Mouse (Mus musculus) hindbrain, postnatal 0 days (tissue): Measurements from ENCODE around the gene Scarb2. TPM values are rescaled to one million over a fixed set of nuclear protein-coding genes. Genes with fewer than 3 reads are reported as not detected.

Source experiments
- ATAC-seq: fragments of 200-750 bp; cut with Nextera tagmentation; 2 replicates; pipeline ENCODE4 v1.8.0; 2017; ENCODE audit warnings: mild to moderate bottlenecking, moderate TSS enrichment, moderate library complexity
- DNase-seq: peaks from one replicate; pipeline ENCODE4 v3.0.0-alpha.2; 2015; ENCODE audit warnings: low spot score
- H3K27ac ChIP-seq: fragments of 300-500 bp; sonication (generic); 2 replicates; pipeline ENCODE4 v1.5.1; 2014; ENCODE audit warnings: mild to moderate bottlenecking
- H3K27me3 ChIP-seq: fragments of 300-500 bp; sonication (generic); 2 replicates; pipeline ENCODE4 v1.6.1; 2014; ENCODE audit warnings: low read length, mixed read lengths; ENCODE audit not compliant: insufficient read depth
- H3K36me3 ChIP-seq: fragments of 300-500 bp; sonication (generic); 2 replicates; pipeline ENCODE4 v1.6.1; 2014; ENCODE audit warnings: low read length, mixed read lengths; ENCODE audit not compliant: insufficient read depth
- H3K4me1 ChIP-seq: fragments of 300-500 bp; sonication (generic); 2 replicates; pipeline ENCODE4 v1.6.1; 2014; ENCODE audit warnings: antibody characterized with exemption, low read length, mixed read lengths; ENCODE audit not compliant: insufficient read depth
- H3K4me2 ChIP-seq: fragments of 300-500 bp; sonication (generic); 2 replicates; pipeline ENCODE4 v1.6.1; 2014; ENCODE audit warnings: low read depth, mild to moderate bottlenecking, low read length, moderate library complexity, mixed read lengths
- H3K4me3 ChIP-seq: fragments of 300-500 bp; sonication (generic); 2 replicates; pipeline ENCODE4 v1.5.1; 2014; ENCODE audit warnings: low read length
- H3K9ac ChIP-seq: fragments of 300-500 bp; sonication (generic); replicated peaks from 2 replicates; pipeline ENCODE4 v1.6.1; 2014; ENCODE audit warnings: mild to moderate bottlenecking, low read length, moderate library complexity, mixed read lengths
- H3K9me3 ChIP-seq: fragments of 300-500 bp; sonication (generic); 2 replicates; pipeline ENCODE4 v1.6.1; 2016; ENCODE audit warnings: low read length, mixed read lengths
- CTCF ChIP-seq: IDR thresholded peaks from 2 replicates; pipeline ENCODE4 v1.5.1; 2016; ENCODE audit warnings: antibody characterized with exemption, control low read depth, low read depth
- WGBS: fragments of 180-500 bp; shearing (Covaris S2); extraction: QIAGEN DNeasy Blood & Tissue Kit; methylation state at CpG from one replicate; pipeline ENCODE4 v1.1.7; 2014; 5-methylcytosine and 5-hydroxymethylcytosine counted together
- polyA plus RNA-seq: library from polyadenylated mRNA; unstranded; fragments of >200 nt; fragmentation: Nextera tagmentation; extraction: Ambion mirVana; gene quantifications from 2 replicates; pipeline ENCODE4 v1.2.1, GENCODE M21; 2015
- total RNA-seq: library from RNA; depleted of rRNA; stranded (reverse); fragments of >200 nt; gene quantifications from 2 replicates; pipeline ENCODE4 v1.2.3, GENCODE M21; 2014

Gene Scarb2
- total and polyA plus RNA-seq, 2 experiments from 2014 or later: 21.7 to 112 TPM

- Histone ChIP-seq H3K36me3 (no peaks in the 10 kb centered on the region), H3K9me3 (no peaks in the 10 kb centered on the region), H3K4me2 (peak overlapping the region; percentile 88), H3K27me3 (no peaks in the 10 kb centered on the region), H3K4me1 (peaks cover 13% of the 10 kb centered on the region), H3K4me3 (peak overlapping the region; percentile 97), H3K27ac (peak overlapping the region; percentile 99), H3K9ac (peak overlapping the region; percentile 96)
- under 1% methylated on average over 35 of the region's 35 CpGs for WGBS
- peak; percentile 66 for DNase-seq
- no peak; the same call in 1 of the 2 replicates for TF ChIP-seq CTCF
- ATAC-seq: peak; percentile 84
Observed at GRCm38 (mm10) chr5:92504676-92505400, 1.8 kb downstream of the Scarb2 start.

- ATAC-seq: no peak
- no peak for TF ChIP-seq CTCF
- whole genome bisulfite sequencing: 25% methylated on average over 7 of the region's 7 CpGs
- Histone ChIP-seq H3K27me3 (no peaks in the 10 kb centered on the region), H3K9me3 (no peaks in the 10 kb centered on the region), H3K4me2 (peak overlapping the region; percentile 88), H3K36me3 (no peaks in the 10 kb centered on the region), H3K9ac (peak overlapping the region; percentile 96), H3K4me1 (peaks cover 18% of the 10 kb centered on the region), H3K4me3 (peak overlapping the region; percentile 97), H3K27ac (peak overlapping the region; percentile 99)
- DNase-seq: peak; percentile 22
Observed at GRCm38 (mm10) chr5:92503856-92504618, 2.6 kb downstream of the Scarb2 start.

- WGBS: 71% methylated on average over 9 of the region's 9 CpGs
- Histone ChIP-seq H3K9ac (no peak overlapping the region; the same call in 1 of the 2 replicates), H3K4me1 (peaks cover 22% of the 10 kb centered on the region)
Observed at GRCm38 (mm10) chr5:92503356-92503847, 3.2 kb downstream of the Scarb2 start.

GRCm38 (mm10) chr5:92499378-92499777 is 7.3 kb downstream of the Scarb2 start:
- no peaks in the 10 kb centered on the region for H3K36me3 ChIP-seq
- 63% methylated on average over 3 of the region's 3 CpGs for WGBS
- no peak overlapping the region for H3K4me3 ChIP-seq
- ATAC-seq (no peak), DNase-seq (no peak)
- peaks cover 22% of the 10 kb centered on the region for H3K4me1 ChIP-seq
- no peaks in the 10 kb centered on the region for H3K27me3 ChIP-seq
- no peak overlapping the region for H3K4me2 ChIP-seq
- H3K27ac ChIP-seq: 0 out of 2 replicates have a peak overlapping the region, but pooled peaks have one; percentile 15
- H3K9me3 ChIP-seq: no peaks in the 10 kb centered on the region
- no peak for TF ChIP-seq CTCF
- H3K9ac ChIP-seq: no peak overlapping the region

More at GRCm38 (mm10) chr5:92503356-92503847, 3.2 kb downstream of the Scarb2 start:
- no peaks in the 10 kb centered on the region for H3K27me3 ChIP-seq
- TF ChIP-seq CTCF: peak; percentile 40
- no peaks in the 10 kb centered on the region for H3K36me3 ChIP-seq
- H3K9me3 ChIP-seq: no peaks in the 10 kb centered on the region
- DNase-seq (no peak), ATAC-seq (no peak)
- H3K27ac ChIP-seq: no peak overlapping the region
- H3K4me2 ChIP-seq: peak overlapping the region; percentile 88
- peak overlapping the region; percentile 97 for H3K4me3 ChIP-seq

- Histone ChIP-seq H3K4me1 (peaks cover 20% of the 10 kb centered on the region), H3K36me3 (no peaks in the 10 kb centered on the region), H3K9ac (no peak overlapping the region), H3K4me3 (no peak overlapping the region), H3K27me3 (no peaks in the 10 kb centered on the region), H3K9me3 (no peaks in the 10 kb centered on the region), H3K4me2 (no peak overlapping the region), H3K27ac (0 out of 2 replicates have a peak overlapping the region, but pooled peaks have one; percentile 15)
- ATAC-seq: peak; percentile 67
- WGBS: 25% methylated on average over 5 of the region's 5 CpGs
- peak; percentile 64 for DNase-seq
- TF ChIP-seq CTCF: no peak
Observed at GRCm38 (mm10) chr5:92498661-92499060, 8.0 kb downstream of the Scarb2 start.

- Histone ChIP-seq H3K27me3 (no peaks in the 10 kb centered on the region), H3K9ac (no peak overlapping the region), H3K4me2 (no peak overlapping the region), H3K4me1 (peaks cover 15% of the 10 kb centered on the region), H3K4me3 (no peak overlapping the region), H3K27ac (no peak overlapping the region), H3K36me3 (no peaks in the 10 kb centered on the region), H3K9me3 (no peaks in the 10 kb centered on the region)
- DNase-seq (no peak), ATAC-seq (no peak)
- TF ChIP-seq CTCF: no peak
- 79% methylated on average over 3 of the region's 3 CpGs for WGBS
Observed at GRCm38 (mm10) chr5:92498225-92498624, 8.4 kb downstream of the Scarb2 start.
